In genomic region chr10:62321457-62321856, GRCm38 (mm10) we compare ENCODE assay signal across 16 mouse cellular contexts. TPM values are rescaled to one million over a fixed set of nuclear protein-coding genes. Genes with fewer than 3 reads are reported as not detected.
A peak's percentile ranks its signal among the peaks of the same experiment; 100 is the strongest.
DNase-seq lines count a peak whose midpoint lies in the region; ATAC-seq and TF ChIP-seq lines count a peak whose summit lies in the region.
"Had no signal": no experiment of that assay in that cellular context is flagged by ENCODE, and none has a peak within 500 bp of the region (broad histone marks: within the 10 kb centered on the region; RNA-seq: fewer than 3 reads in every experiment).

No protein-coding gene starts in this region.

- no peaks in the 10 kb centered on the region for H3K36me3 ChIP-seq in forebrain, postnatal 0 days (ENCODE audit: insufficient read depth)
- no peaks in the 10 kb centered on the region for H3K36me3 ChIP-seq in forebrain, embryonic 14.5 days (ENCODE audit: control insufficient read depth, insufficient read depth, low read length)
- no peaks in the 10 kb centered on the region for H3K36me3 ChIP-seq in myocyte (ENCODE audit: control insufficient read depth, insufficient read depth)
- H3K36me3 ChIP-seq: embryonic facial prominence, embryonic 15.5 days; limb, embryonic 10.5 days; midbrain, embryonic 10.5 days had no signal

- H3ac ChIP-seq in myocyte (ENCODE audit: control insufficient read depth, insufficient read length) = no peak overlapping the region

- DNase-seq in forebrain, postnatal 0 days = no peak
- DNase-seq in forebrain, embryonic 14.5 days (ENCODE audit: low spot score) = no peak
- no peak for DNase-seq in left cerebral cortex, adult 2 months (ENCODE audit: extremely low spot score in 1 of 2, low spot score in 2 of 2)
- no peak for DNase-seq in left cerebral cortex, adult 8-10 months (ENCODE audit: low spot score in 2 of 2)
- peak; percentile 47 for DNase-seq in brain, adult 2 months (ENCODE audit: low read depth, low spot score)
- DNase-seq in testis, postnatal 14 days (ENCODE audit: low spot score) = no peak
- DNase-seq: adrenal gland, postnatal 36 days; embryo, embryonic 11 days; gastrocnemius, postnatal 14 days; heart, postnatal 36 days; liver, embryonic 13.5 days; lung, postnatal 10 days had no signal

- no peak for TF ChIP-seq POLR2A in myocyte (IDR thresholded peaks at IDR 0.05; ENCODE audit: insufficient read length, low read depth)

- 80% methylated on average over 9 of the region's 9 CpGs for WGBS in forebrain, postnatal 0 days
- WGBS in forebrain, embryonic 14.5 days = 76% methylated on average over 9 of the region's 9 CpGs

- H3K9ac ChIP-seq in forebrain, postnatal 0 days = no peak overlapping the region
- H3K9ac ChIP-seq in forebrain, embryonic 14.5 days (ENCODE audit: low read length) = no peak overlapping the region
- H3K9ac ChIP-seq: embryonic facial prominence, embryonic 15.5 days; liver, embryonic 13.5 days had no signal

- H3K4me2 ChIP-seq in forebrain, postnatal 0 days (ENCODE audit: low read depth) = no peak overlapping the region
- H3K4me2 ChIP-seq in forebrain, embryonic 14.5 days (ENCODE audit: low read length) = no peak overlapping the region
- peak overlapping the region; percentile 57 for H3K4me2 ChIP-seq in myocyte (ENCODE audit: low read depth)
- H3K4me2 ChIP-seq: embryonic facial prominence, embryonic 15.5 days; liver, embryonic 13.5 days had no signal

- no peak for ATAC-seq in forebrain, postnatal 0 days
- no peak for ATAC-seq in forebrain, embryonic 14.5 days

- H3K4me3 ChIP-seq in forebrain, postnatal 0 days (ENCODE audit: low read depth, low read length) = no peak overlapping the region
- H3K4me3 ChIP-seq in forebrain, embryonic 14.5 days (ENCODE audit: low read depth, low read length) = no peak overlapping the region
- no peak overlapping the region for H3K4me3 ChIP-seq in left cerebral cortex, adult 2 months
- peak overlapping the region; percentile 0 for H3K4me3 ChIP-seq in myocyte
- H3K4me3 ChIP-seq: embryonic facial prominence, embryonic 15.5 days; limb, embryonic 10.5 days; liver, embryonic 13.5 days; midbrain, embryonic 10.5 days had no signal

- no peaks in the 10 kb centered on the region for H3K27me3 ChIP-seq in forebrain, postnatal 0 days (ENCODE audit: insufficient read depth, low read length)
- H3K27me3 ChIP-seq in forebrain, embryonic 14.5 days (replicated peaks; ENCODE audit: control insufficient read depth, insufficient read depth, low read length) = no peaks in the 10 kb centered on the region
- no peaks in the 10 kb centered on the region for H3K27me3 ChIP-seq in myocyte (ENCODE audit: control insufficient read depth, insufficient read depth, insufficient read length)
- H3K27me3 ChIP-seq: embryonic facial prominence, embryonic 15.5 days; liver, embryonic 13.5 days had no signal

- H3K79me2 ChIP-seq in myocyte (ENCODE audit: control insufficient read depth, insufficient read depth) = peaks cover 60% of the 10 kb centered on the region

- H3K27ac ChIP-seq in forebrain, postnatal 0 days (ENCODE audit: low read depth, low read length) = no peak overlapping the region
- H3K27ac ChIP-seq in forebrain, embryonic 14.5 days (ENCODE audit: low read depth, low read length) = no peak overlapping the region
- H3K27ac ChIP-seq in left cerebral cortex, adult 2 months = no peak overlapping the region
- H3K27ac ChIP-seq: embryonic facial prominence, embryonic 15.5 days; limb, embryonic 10.5 days; liver, embryonic 13.5 days; midbrain, embryonic 10.5 days had no signal

- TF ChIP-seq CTCF in forebrain, postnatal 0 days (IDR thresholded peaks at IDR 0.05; ENCODE audit: low read depth) = 0 out of 2 replicates have a peak, but pooled peaks have one; percentile 15
- peak; percentile 26 for TF ChIP-seq CTCF in left cerebral cortex, adult 2 months (IDR thresholded peaks at IDR 0.05)

- intact Hi-C loops in left cerebral cortex, adult 2 months (cut with DNase I) = no loop called here

- H3K9me3 ChIP-seq in forebrain, postnatal 0 days (ENCODE audit: low read length) = no peaks in the 10 kb centered on the region
- H3K9me3 ChIP-seq in forebrain, embryonic 14.5 days (replicated peaks; ENCODE audit: control insufficient read depth, low read length) = no peaks in the 10 kb centered on the region
- H3K9me3 ChIP-seq: embryonic facial prominence, embryonic 15.5 days; limb, embryonic 10.5 days; liver, embryonic 13.5 days; midbrain, embryonic 10.5 days had no signal

- no peaks in the 10 kb centered on the region for H3K4me1 ChIP-seq in forebrain, postnatal 0 days (ENCODE audit: insufficient read depth)
- H3K4me1 ChIP-seq in forebrain, embryonic 14.5 days (ENCODE audit: control insufficient read depth, insufficient read depth, low read length) = no peaks in the 10 kb centered on the region
- H3K4me1 ChIP-seq: embryonic facial prominence, embryonic 15.5 days; limb, embryonic 10.5 days had no signal

TF ChIP-seq in myocyte, 11 proteins besides CTCF, POLR2A, EP300 and RAD21:
- TF ChIP-seq E2F4 (IDR thresholded peaks at IDR 0.05; ENCODE audit: insufficient read depth) (no peak), CEBPB (IDR thresholded peaks at IDR 0.05; ENCODE audit: insufficient read depth, poor library complexity, severe bottlenecking) (no peak), MYOD1 (IDR thresholded peaks at IDR 0.05; ENCODE audit: control insufficient read depth in 1 of 3, insufficient read length in 2 of 3, low read depth in 2 of 3) (no peak), POLR2AphosphoS2 (IDR thresholded peaks at IDR 0.05; ENCODE audit: insufficient read length, low read depth) (no peak), TCF3 (IDR thresholded peaks at IDR 0.05; ENCODE audit: insufficient read length, low read depth) (no peak), MYOG (IDR thresholded peaks at IDR 0.05; ENCODE audit: control insufficient read depth in 1 of 3, insufficient read depth in 1 of 3, insufficient read length in 2 of 3, low read depth in 2 of 3) (no peak), REST (IDR thresholded peaks at IDR 0.05; ENCODE audit: insufficient read depth, insufficient read length) (no peak), TCF12 (IDR thresholded peaks at IDR 0.05; ENCODE audit: insufficient read depth, poor library complexity, severe bottlenecking) (no peak), USF1 (IDR thresholded peaks at IDR 0.05; ENCODE audit: low read depth) (no peak), MAX (IDR thresholded peaks at IDR 0.05; ENCODE audit: low read depth) (no peak), SRF (IDR thresholded peaks at IDR 0.05; ENCODE audit: control insufficient read depth, insufficient read length, low read depth) (no peak)

RNA-seq across cellular contexts. Expression of gene Hk1, which starts 58.3 kb away (rescaled TPM):
- 86.2 and 90.1 TPM in 2 replicates for total RNA-seq in forebrain, postnatal 0 days (2014; rRNA removed)
- polyA plus RNA-seq in forebrain, postnatal 0 days (2015; fragmentation: Nextera tagmentation; extraction: Ambion mirVana) = 109 and 140 TPM in 2 replicates
- 31.0 and 48.9 TPM in 2 replicates for polyA plus RNA-seq in forebrain, embryonic 14.5 days (2014; fragmentation: Nextera tagmentation; extraction: Ambion mirVana)
- total RNA-seq in left cerebral cortex, adult 2 months (2021) = 100 to 1,000 TPM; 298 to 310 TPM
- total RNA-seq in left cerebral cortex, adult 8-10 months (2022) = 100 to 1,000 TPM; 308 to 326 (median 318) TPM
- polyA plus RNA-seq in myocyte (2012; fragmentation: generic; extraction: Trizol) = 103 TPM
